Mouse (Mus musculus) erythroblast, embryonic 14.5 days (primary cell): ENCODE results near the gene Il6st.

ENCODE experiments used
- GATA1 ChIP-seq: IDR thresholded peaks from 2 replicates; pipeline ENCODE4 v1.6.1; 2012; ENCODE audit warnings: low read length, inconsistent platforms, mixed read lengths
- TAL1 ChIP-seq: IDR thresholded peaks from 3 replicates; pipeline ENCODE4 v1.6.1; 2012; ENCODE audit warnings: low read length, inconsistent platforms, mixed read lengths

- TF ChIP-seq TAL1 (no peak), GATA1 (no peak)
Observed at GRCm38 (mm10) chr13:112442867-112443529, 20.9 kb upstream of the Il6st start.
